Mouse (Mus musculus) lung, embryonic 14.5 days (tissue): ENCODE measurements around the gene Prkn. TPM values are rescaled to one million over a fixed set of nuclear protein-coding genes. Genes with fewer than 3 reads are reported as not detected.

ENCODE experiments used
- ATAC-seq: fragments of 200-750 bp; cut with Nextera tagmentation; 2 replicates; pipeline ENCODE4 v1.8.0; 2017; ENCODE audit warnings: mild to moderate bottlenecking, moderate TSS enrichment, moderate library complexity; ENCODE audit not compliant: insufficient read depth
- DNase-seq: peaks from one replicate; pipeline ENCODE4 v3.0.0-alpha.2; 2015
- H3K27ac ChIP-seq: fragments of 300-500 bp; sonication (generic); 2 replicates; pipeline ENCODE4 v1.5.1; 2014; ENCODE audit warnings: low read depth, mild to moderate bottlenecking, moderate library complexity
- H3K27me3 ChIP-seq: fragments of 300-500 bp; sonication (generic); 2 replicates; pipeline ENCODE4 v1.6.1; 2014; ENCODE audit warnings: low read length, control low read depth; ENCODE audit not compliant: insufficient read depth
- H3K36me3 ChIP-seq: fragments of 300-500 bp; sonication (generic); 2 replicates; pipeline ENCODE4 v1.6.1; 2014; ENCODE audit warnings: control low read depth; ENCODE audit not compliant: insufficient read depth
- H3K4me1 ChIP-seq: fragments of 300-500 bp; sonication (generic); 2 replicates; pipeline ENCODE4 v1.6.1; 2014; ENCODE audit warnings: antibody characterized with exemption, control low read depth; ENCODE audit not compliant: insufficient read depth
- H3K4me2 ChIP-seq: fragments of 300-500 bp; sonication (generic); 2 replicates; pipeline ENCODE4 v1.6.1; 2014; ENCODE audit warnings: mild to moderate bottlenecking
- H3K4me3 ChIP-seq: fragments of 300-500 bp; sonication (generic); 2 replicates; pipeline ENCODE4 v1.5.1; 2014; ENCODE audit warnings: low read depth, low read length
- H3K9ac ChIP-seq: fragments of 300-500 bp; sonication (generic); 2 replicates; pipeline ENCODE4 v1.6.1; 2014
- H3K9me3 ChIP-seq: fragments of 300-500 bp; sonication (generic); 2 replicates; pipeline ENCODE4 v1.6.1; 2016; ENCODE audit warnings: low read depth, low read length, control low read depth
- CTCF ChIP-seq: IDR thresholded peaks from 2 replicates; pipeline ENCODE4 v1.5.1; 2016; ENCODE audit warnings: antibody characterized with exemption, low read depth
- WGBS: fragments of 180-500 bp; shearing (Covaris S2); extraction: QIAGEN DNeasy Blood & Tissue Kit; methylation state at CpG from one replicate; pipeline ENCODE4 v1.1.7; 2014; 5-methylcytosine and 5-hydroxymethylcytosine counted together
- polyA plus RNA-seq: library from polyadenylated mRNA; unstranded; fragments of >200 nt; fragmentation: Nextera tagmentation; extraction: Ambion mirVana; gene quantifications from 2 replicates; pipeline ENCODE4 v1.2.1, GENCODE M21; 2014

Gene Prkn
- polyA plus RNA-seq, 1 experiment from 2014 or later, result 1.0 TPM

DNA sequence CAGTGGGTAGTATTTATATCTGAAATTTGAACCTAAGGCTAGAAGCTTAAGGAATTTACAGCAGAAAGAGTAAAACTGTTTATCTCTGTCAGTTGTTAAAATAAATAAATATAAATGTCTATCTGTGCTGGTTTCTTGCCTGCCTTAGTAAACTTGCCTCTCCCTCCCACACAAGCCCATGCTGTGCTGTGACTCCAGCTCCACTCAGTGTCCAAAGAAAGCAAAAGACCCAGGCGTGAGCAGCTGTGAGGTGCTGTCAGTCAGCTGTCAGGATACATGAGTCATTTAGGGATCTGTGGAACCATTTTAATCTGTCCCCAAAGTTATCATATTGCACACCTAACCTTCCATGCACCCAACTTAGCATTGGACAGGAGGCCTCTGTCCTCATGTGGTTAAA, 389.2 kb downstream of the Prkn start:
- ATAC-seq (no peak), DNase-seq (no peak)
- no peaks in the 10 kb centered on the region for H3K4me1 ChIP-seq
- H3K9ac ChIP-seq, result no peak overlapping the region
- H3K27ac ChIP-seq, result no peak overlapping the region
- WGBS, result 39% methylated on average over 1 of the region's 1 CpGs
- H3K27me3 ChIP-seq, result no peaks in the 10 kb centered on the region
- no peak overlapping the region for H3K4me3 ChIP-seq
- no peaks in the 10 kb centered on the region for H3K9me3 ChIP-seq
- TF ChIP-seq CTCF, result no peak
- no peaks in the 10 kb centered on the region for H3K36me3 ChIP-seq
- H3K4me2 ChIP-seq, result no peak overlapping the region

DNA sequence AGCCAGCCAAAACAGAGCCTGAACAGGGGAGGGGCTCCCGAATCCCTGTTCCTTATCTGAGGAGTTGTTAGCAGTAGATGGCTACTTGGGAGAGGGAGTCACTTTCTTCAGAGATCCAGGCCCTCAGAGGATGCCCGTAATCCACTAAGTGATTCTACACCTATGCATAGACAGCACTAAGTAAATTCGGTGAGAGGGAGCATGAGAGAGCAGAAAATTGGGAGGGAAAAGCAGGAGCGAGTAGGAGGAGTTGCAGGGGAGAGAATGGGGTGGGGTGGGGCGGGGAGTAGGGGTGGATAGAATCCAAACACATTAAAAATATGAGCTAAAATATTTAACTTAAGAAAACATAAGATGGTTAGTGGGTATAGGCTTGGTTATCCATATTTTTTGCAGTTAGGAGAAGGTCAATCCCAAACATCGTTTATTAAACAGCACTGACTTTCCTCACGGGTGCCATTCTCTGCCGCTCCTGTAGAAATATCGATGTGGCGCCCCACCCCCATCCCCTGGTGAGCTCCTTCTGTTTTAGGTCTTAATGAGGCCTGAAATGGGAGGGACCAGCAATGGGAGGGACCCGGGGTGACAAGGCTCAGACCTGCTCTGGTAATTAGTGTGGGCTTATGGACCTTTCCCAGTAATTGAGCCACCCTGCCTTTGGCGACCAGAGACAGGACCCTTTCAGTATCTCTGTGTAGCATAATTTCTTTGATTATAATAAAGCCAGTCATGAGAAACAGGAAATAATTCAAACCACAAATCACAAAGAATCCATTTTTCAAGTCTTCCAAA, 390.6 kb downstream of the Prkn start:
- 0 out of 2 replicates have a peak overlapping the region, but pooled peaks have one; percentile 11 for H3K4me2 ChIP-seq
- WGBS, result 45% methylated on average over 12 of the region's 12 CpGs
- no peak for ATAC-seq
- H3K27me3 ChIP-seq, result no peaks in the 10 kb centered on the region
- no peak overlapping the region for H3K27ac ChIP-seq
- no peaks in the 10 kb centered on the region for H3K4me1 ChIP-seq
- H3K36me3 ChIP-seq, result no peaks in the 10 kb centered on the region
- H3K9me3 ChIP-seq, result no peaks in the 10 kb centered on the region
- no peak for TF ChIP-seq CTCF
- H3K9ac ChIP-seq, result no peak overlapping the region
- no peak for DNase-seq
- no peak overlapping the region for H3K4me3 ChIP-seq

DNA sequence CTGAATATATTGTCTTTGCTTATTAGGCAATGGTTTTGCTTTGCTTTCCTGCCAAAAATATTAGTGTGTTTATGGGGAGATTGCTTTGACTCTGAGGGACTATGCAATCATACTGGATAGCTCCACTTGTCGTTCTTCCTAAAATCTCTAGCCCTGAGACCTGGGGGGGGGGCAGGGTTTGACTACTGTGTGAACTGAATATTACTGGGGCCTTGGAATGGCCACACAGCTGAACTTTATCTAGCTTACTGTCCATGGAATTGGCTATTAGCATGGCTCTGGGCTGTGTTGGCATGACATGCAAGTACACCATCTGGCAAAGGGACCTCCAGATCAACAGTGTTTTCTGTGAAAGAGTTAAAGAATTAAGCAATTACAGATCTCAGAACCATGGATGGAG, 395.1 kb downstream of the Prkn start:
- H3K9ac ChIP-seq, result no peak overlapping the region
- TF ChIP-seq CTCF, result no peak
- ATAC-seq, result peak; percentile 66

DNA sequence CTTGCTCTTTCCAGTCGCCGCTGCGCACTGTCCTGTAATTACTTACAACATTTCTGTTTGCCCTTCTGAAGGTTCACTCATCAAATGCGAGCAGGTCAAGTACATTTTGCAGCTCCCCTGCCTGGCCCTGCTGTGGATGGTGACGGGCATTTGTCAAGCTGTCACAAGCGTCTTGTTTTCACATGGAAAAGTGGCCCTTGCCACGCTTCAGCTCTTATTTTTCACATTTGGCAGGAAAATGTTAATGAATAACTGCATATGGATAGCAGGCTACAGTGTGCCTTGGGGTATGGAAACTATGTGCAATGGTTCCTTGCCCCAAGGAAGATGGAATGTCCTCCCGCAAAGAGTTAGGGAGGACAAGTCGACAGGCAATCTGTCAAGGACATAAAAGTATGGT, 404.9 kb downstream of the Prkn start:
- Histone ChIP-seq H3K4me1 (no peaks in the 10 kb centered on the region), H3K27ac (no peak overlapping the region), H3K27me3 (no peaks in the 10 kb centered on the region), H3K4me2 (no peak overlapping the region), H3K9ac (no peak overlapping the region), H3K9me3 (no peaks in the 10 kb centered on the region), H3K36me3 (no peaks in the 10 kb centered on the region), H3K4me3 (no peak overlapping the region)
- WGBS, result 48% methylated on average over 9 of the region's 9 CpGs
- TF ChIP-seq CTCF, result no peak
- DNase-seq (no peak), ATAC-seq (no peak)

More for the DNA sequence above, 395.1 kb downstream of the Prkn start:
- no peak overlapping the region for H3K4me3 ChIP-seq
- H3K9me3 ChIP-seq, result no peaks in the 10 kb centered on the region
- no peaks in the 10 kb centered on the region for H3K27me3 ChIP-seq
- no peaks in the 10 kb centered on the region for H3K36me3 ChIP-seq
- H3K4me2 ChIP-seq, result no peak overlapping the region
- no peaks in the 10 kb centered on the region for H3K4me1 ChIP-seq
- H3K27ac ChIP-seq, result no peak overlapping the region
- 44% methylated on average over 1 of the region's 1 CpGs for WGBS
- DNase-seq, result peak; percentile 62

DNA sequence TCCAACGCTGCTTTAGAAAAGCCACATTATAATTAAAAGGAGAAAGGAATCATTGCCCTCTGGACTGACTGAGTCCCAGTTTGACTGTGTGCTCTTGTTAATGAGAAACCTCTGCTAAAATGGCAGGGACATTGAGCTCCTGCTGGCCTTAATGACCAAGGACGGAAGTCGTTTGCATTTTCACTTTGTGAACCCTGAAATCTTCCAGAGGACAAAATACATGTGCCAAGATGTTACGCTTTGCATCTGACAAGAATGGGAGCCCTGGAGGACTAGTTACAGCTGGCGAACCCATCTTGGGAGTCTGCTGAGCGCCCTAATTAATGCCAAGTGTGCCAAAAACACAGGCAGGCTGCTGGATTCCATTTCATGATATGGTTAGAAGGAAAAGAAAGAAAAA, 409.0 kb downstream of the Prkn start:
- 68% methylated on average over 6 of the region's 6 CpGs for WGBS
- Histone ChIP-seq H3K36me3 (no peaks in the 10 kb centered on the region), H3K4me3 (no peak overlapping the region), H3K27me3 (no peaks in the 10 kb centered on the region), H3K27ac (no peak overlapping the region), H3K9me3 (no peaks in the 10 kb centered on the region), H3K4me1 (no peaks in the 10 kb centered on the region), H3K4me2 (no peak overlapping the region), H3K9ac (no peak overlapping the region)
- ATAC-seq (no peak), DNase-seq (peak; percentile 5)
- no peak for TF ChIP-seq CTCF

- Histone ChIP-seq H3K9me3 (no peaks in the 10 kb centered on the region), H3K4me2 (no peak overlapping the region), H3K4me1 (no peaks in the 10 kb centered on the region), H3K27me3 (no peaks in the 10 kb centered on the region), H3K4me3 (no peak overlapping the region), H3K36me3 (no peaks in the 10 kb centered on the region), H3K27ac (no peak overlapping the region), H3K9ac (no peak overlapping the region)
- DNase-seq (peak; percentile 11), ATAC-seq (no peak)
- no peak for TF ChIP-seq CTCF
- 68% methylated on average over 8 of the region's 8 CpGs for WGBS
Measured at GRCm38 (mm10) chr17:11260663-11261062, 420.5 kb downstream of the Prkn start.

DNA sequence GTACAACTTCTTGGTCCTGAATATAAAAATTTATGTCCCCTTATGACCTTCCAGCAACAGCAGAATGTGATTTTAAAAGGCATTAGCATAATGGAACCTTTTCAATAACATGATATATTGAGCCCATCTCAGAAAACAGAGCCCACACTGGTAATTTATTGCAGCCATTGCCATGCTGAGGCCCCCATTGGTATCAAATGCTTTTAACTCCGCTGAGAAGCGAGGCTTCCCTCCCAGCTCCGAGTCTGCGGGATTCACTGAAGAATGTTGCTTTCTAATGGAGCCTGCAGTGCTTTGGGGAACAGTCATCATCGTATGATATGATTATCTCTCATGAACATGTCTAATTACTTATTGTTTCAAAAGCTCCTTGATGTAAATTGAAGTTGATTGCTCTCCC, 421.5 kb downstream of the Prkn start:
- H3K9me3 ChIP-seq, result no peaks in the 10 kb centered on the region
- DNase-seq, result no peak
- 78% methylated on average over 5 of the region's 5 CpGs for WGBS
- no peaks in the 10 kb centered on the region for H3K27me3 ChIP-seq
- H3K9ac ChIP-seq, result no peak overlapping the region
- no peaks in the 10 kb centered on the region for H3K36me3 ChIP-seq
- H3K4me3 ChIP-seq, result no peak overlapping the region
- H3K4me1 ChIP-seq, result no peaks in the 10 kb centered on the region
- H3K4me2 ChIP-seq, result no peak overlapping the region
- H3K27ac ChIP-seq, result no peak overlapping the region
- no peak for ATAC-seq
- no peak for TF ChIP-seq CTCF

DNA sequence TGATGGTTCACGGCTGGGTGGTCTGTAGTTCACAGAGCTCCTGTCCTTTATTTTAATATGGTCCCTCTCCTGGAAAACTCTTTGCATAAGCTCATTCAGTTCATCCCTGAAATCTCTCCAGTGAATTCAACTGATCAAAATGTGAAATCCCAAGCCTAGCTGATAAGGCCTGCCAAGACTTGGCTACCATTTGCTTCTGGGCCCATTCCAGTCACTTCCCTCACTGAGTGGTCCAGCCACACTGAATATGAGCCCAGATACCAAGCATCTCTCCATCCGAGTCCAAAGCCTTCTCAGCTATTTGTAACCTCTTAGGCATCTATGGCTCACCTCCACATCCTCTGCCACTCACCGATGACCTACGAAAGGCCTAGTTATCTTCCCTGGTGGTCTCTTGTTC, 427.8 kb downstream of the Prkn start:
- no peaks in the 10 kb centered on the region for H3K4me1 ChIP-seq
- no peak overlapping the region for H3K27ac ChIP-seq
- no peaks in the 10 kb centered on the region for H3K9me3 ChIP-seq
- no peak for TF ChIP-seq CTCF
- H3K4me3 ChIP-seq, result no peak overlapping the region
- WGBS, result 76% methylated on average over 4 of the region's 4 CpGs
- no peak for DNase-seq
- H3K4me2 ChIP-seq, result no peak overlapping the region
- no peaks in the 10 kb centered on the region for H3K27me3 ChIP-seq
- no peak for ATAC-seq
- no peaks in the 10 kb centered on the region for H3K36me3 ChIP-seq
- H3K9ac ChIP-seq, result no peak overlapping the region
